Mouse (Mus musculus) liver, embryonic 16.5 days (tissue): Measurements from ENCODE around the gene Tbc1d21. TPM values are rescaled to one million over a fixed set of nuclear protein-coding genes. Genes with fewer than 3 reads are reported as not detected.

Experiments
- ATAC-seq: fragments of 200-750 bp; cut with Nextera tagmentation; 2 replicates; pipeline ENCODE4 v1.8.0; 2017; ENCODE audit warnings: low read depth, mild to moderate bottlenecking, moderate number of reproducible peaks, moderate library complexity
- H3K27ac ChIP-seq: fragments of 300-500 bp; sonication (generic); 2 replicates; pipeline ENCODE4 v1.5.1; 2014; ENCODE audit warnings: mild to moderate bottlenecking, low read length
- H3K27me3 ChIP-seq: fragments of 300-500 bp; sonication (generic); 2 replicates; pipeline ENCODE4 v1.6.1; 2014; ENCODE audit warnings: low read depth, low read length, mixed read lengths; ENCODE audit not compliant: control insufficient read depth, insufficient read depth
- H3K36me3 ChIP-seq: fragments of 300-500 bp; sonication (generic); 2 replicates; pipeline ENCODE4 v1.6.1; 2014; ENCODE audit warnings: mild to moderate bottlenecking; ENCODE audit not compliant: control insufficient read depth, insufficient read depth
- H3K4me1 ChIP-seq: fragments of 300-500 bp; sonication (generic); 2 replicates; pipeline ENCODE4 v1.6.1; 2014; ENCODE audit warnings: low read depth, low read length, mixed read lengths; ENCODE audit not compliant: control insufficient read depth
- H3K4me2 ChIP-seq: fragments of 300-500 bp; sonication (generic); 2 replicates; pipeline ENCODE4 v1.6.1; 2014; ENCODE audit warnings: low read depth, low read length, mixed read lengths
- H3K4me3 ChIP-seq: fragments of 300-500 bp; sonication (generic); 2 replicates; pipeline ENCODE4 v1.5.1; 2014; ENCODE audit warnings: low read depth, mild to moderate bottlenecking, low read length
- H3K9ac ChIP-seq: fragments of 300-500 bp; sonication (generic); 2 replicates; pipeline ENCODE4 v1.6.1; 2014; ENCODE audit warnings: low read depth, low read length
- H3K9me3 ChIP-seq: fragments of 300-500 bp; sonication (generic); replicated peaks from 2 replicates; pipeline ENCODE4 v1.6.1; 2016; ENCODE audit warnings: low read length; ENCODE audit not compliant: control insufficient read depth
- WGBS: fragments of 180-500 bp; shearing (Covaris S2); extraction: QIAGEN DNeasy Blood & Tissue Kit; methylation state at CpG from one replicate; pipeline ENCODE4 v1.1.7; 2014; ENCODE audit not compliant: insufficient replicate concordance; 5-methylcytosine and 5-hydroxymethylcytosine counted together
- polyA plus RNA-seq: library from polyadenylated mRNA; unstranded; fragments of >200 nt; fragmentation: Nextera tagmentation; extraction: Ambion mirVana; gene quantifications from 2 replicates; pipeline ENCODE4 v1.2.1, GENCODE M21; 2015

Tbc1d21 gene
- polyA plus RNA-seq, 1 experiment from 2014 or later: not detected

- WGBS: 56% methylated on average over 6 of the region's 6 CpGs
These were observed 15.6 kb downstream of the Tbc1d21 start for GRCm38 (mm10) chr9:58354701-58355100.

GRCm38 (mm10) chr9:58353224-58353623 lies 17.0 kb downstream of the Tbc1d21 start:
- no peak for ATAC-seq
- no peak overlapping the region for H3K9ac ChIP-seq
- 57% methylated on average over 6 of the region's 6 CpGs for WGBS
- H3K4me1 ChIP-seq: no peaks in the 10 kb centered on the region
- no peak overlapping the region for H3K4me2 ChIP-seq
- H3K36me3 ChIP-seq: no peaks in the 10 kb centered on the region
- H3K4me3 ChIP-seq: no peak overlapping the region
- H3K27ac ChIP-seq: no peak overlapping the region
- no peaks in the 10 kb centered on the region for H3K27me3 ChIP-seq
- H3K9me3 ChIP-seq: no peaks in the 10 kb centered on the region

More at GRCm38 (mm10) chr9:58354701-58355100, 15.6 kb downstream of the Tbc1d21 start:
- no peaks in the 10 kb centered on the region for H3K4me1 ChIP-seq
- no peaks in the 10 kb centered on the region for H3K9me3 ChIP-seq
- no peak overlapping the region for H3K27ac ChIP-seq
- H3K9ac ChIP-seq: no peak overlapping the region
- ATAC-seq: no peak
- H3K27me3 ChIP-seq: no peaks in the 10 kb centered on the region
- no peak overlapping the region for H3K4me2 ChIP-seq
- no peaks in the 10 kb centered on the region for H3K36me3 ChIP-seq
- H3K4me3 ChIP-seq: no peak overlapping the region

- Histone ChIP-seq H3K4me2 (no peak overlapping the region), H3K4me3 (no peak overlapping the region), H3K9me3 (no peaks in the 10 kb centered on the region), H3K4me1 (no peaks in the 10 kb centered on the region), H3K27me3 (no peaks in the 10 kb centered on the region), H3K36me3 (no peaks in the 10 kb centered on the region), H3K27ac (no peak overlapping the region), H3K9ac (no peak overlapping the region)
- ATAC-seq: no peak
- 61% methylated on average over 6 of the region's 6 CpGs for WGBS
These were observed 22.5 kb downstream of the Tbc1d21 start for GRCm38 (mm10) chr9:58347795-58348194.

GRCm38 (mm10) chr9:58346498-58346897 lies 23.8 kb downstream of the Tbc1d21 start:
- Histone ChIP-seq H3K36me3 (no peaks in the 10 kb centered on the region), H3K27me3 (no peaks in the 10 kb centered on the region), H3K4me3 (no peak overlapping the region), H3K9me3 (no peaks in the 10 kb centered on the region), H3K4me2 (no peak overlapping the region), H3K9ac (no peak overlapping the region), H3K4me1 (no peaks in the 10 kb centered on the region), H3K27ac (no peak overlapping the region)
- ATAC-seq: no peak
- WGBS: 39% methylated on average over 10 of the region's 10 CpGs

GRCm38 (mm10) chr9:58345963-58346362 lies 24.3 kb downstream of the Tbc1d21 start:
- H3K4me2 ChIP-seq: no peak overlapping the region
- WGBS: 34% methylated on average over 7 of the region's 7 CpGs

GRCm38 (mm10) chr9:58341795-58342194 lies 28.5 kb downstream of the Tbc1d21 start:
- WGBS: 67% methylated on average over 1 of the region's 1 CpGs
- Histone ChIP-seq H3K27ac (no peak overlapping the region), H3K36me3 (no peaks in the 10 kb centered on the region), H3K4me3 (no peak overlapping the region), H3K27me3 (no peaks in the 10 kb centered on the region), H3K4me2 (no peak overlapping the region), H3K9me3 (no peaks in the 10 kb centered on the region), H3K4me1 (no peaks in the 10 kb centered on the region), H3K9ac (no peak overlapping the region)
- ATAC-seq: no peak

More at GRCm38 (mm10) chr9:58345963-58346362, 24.3 kb downstream of the Tbc1d21 start:
- H3K9me3 ChIP-seq: no peaks in the 10 kb centered on the region
- H3K4me1 ChIP-seq: no peaks in the 10 kb centered on the region
- H3K36me3 ChIP-seq: no peaks in the 10 kb centered on the region
- H3K4me3 ChIP-seq: no peak overlapping the region
- H3K27ac ChIP-seq: no peak overlapping the region
- ATAC-seq: no peak
- H3K9ac ChIP-seq: no peak overlapping the region
- no peaks in the 10 kb centered on the region for H3K27me3 ChIP-seq

GRCm38 (mm10) chr9:58336650-58337281 lies 33.5 kb downstream of the Tbc1d21 start:
- Histone ChIP-seq H3K4me2 (no peak overlapping the region), H3K27ac (no peak overlapping the region), H3K36me3 (no peaks in the 10 kb centered on the region), H3K4me1 (no peaks in the 10 kb centered on the region), H3K27me3 (no peaks in the 10 kb centered on the region), H3K9ac (no peak overlapping the region), H3K4me3 (no peak overlapping the region), H3K9me3 (no peaks in the 10 kb centered on the region)
- WGBS: 49% methylated on average over 8 of the region's 8 CpGs
- ATAC-seq: no peak

- Histone ChIP-seq H3K4me2 (no peak overlapping the region), H3K27ac (no peak overlapping the region), H3K9me3 (no peaks in the 10 kb centered on the region), H3K4me3 (no peak overlapping the region), H3K36me3 (no peaks in the 10 kb centered on the region), H3K4me1 (no peaks in the 10 kb centered on the region), H3K27me3 (no peaks in the 10 kb centered on the region), H3K9ac (no peak overlapping the region)
- no peak for ATAC-seq
- WGBS: 40% methylated on average over 3 of the region's 3 CpGs
These were observed 39.0 kb downstream of the Tbc1d21 start for GRCm38 (mm10) chr9:58331276-58331675.

- Histone ChIP-seq H3K4me3 (no peak overlapping the region), H3K27me3 (no peaks in the 10 kb centered on the region), H3K9ac (no peak overlapping the region), H3K4me2 (no peak overlapping the region), H3K4me1 (no peaks in the 10 kb centered on the region), H3K27ac (no peak overlapping the region), H3K9me3 (no peaks in the 10 kb centered on the region), H3K36me3 (no peaks in the 10 kb centered on the region)
- 13% methylated on average over 5 of the region's 5 CpGs for WGBS
- no peak for ATAC-seq
These were observed 40.0 kb downstream of the Tbc1d21 start for GRCm38 (mm10) chr9:58330293-58330692.
